In genomic region chr9:42550116-42550515, GRCm38 (mm10) we compare ENCODE assay signal across 8 mouse cellular contexts. TPM values are rescaled to one million over a fixed set of nuclear protein-coding genes. Genes with fewer than 3 reads are reported as not detected.
DNase-seq lines count a peak whose midpoint lies in the region; TF ChIP-seq lines count a peak whose summit lies in the region.

No protein-coding gene starts in this region.

- DNase-seq in CH12.LX (ENCODE audit: extremely low read depth): peak; percentile 26
- DNase-seq in adrenal gland, postnatal 25 days: peak; percentile 76
- DNase-seq in embryonic facial prominence, embryonic 10.5 days (ENCODE audit: low spot score): peak; percentile 88
- peak; percentile 10 to 17 for DNase-seq in heart, adult 9 months (ENCODE audit: low spot score in 2 of 2)
- DNase-seq in layer of hippocampus, adult 2 months (ENCODE audit: low spot score in 2 of 2): peak; percentile 73 to 94
- peak; percentile 69 to 82 for DNase-seq in lung, postnatal 4 days
- peak; percentile 73 for DNase-seq in right cerebral cortex, adult 18-20 months
- peak; percentile 69 for DNase-seq in urinary bladder, postnatal 14 days (ENCODE audit: low spot score)

- TF ChIP-seq EP300 in CH12.LX (IDR thresholded peaks at IDR 0.05; ENCODE audit: low read length): no peak

- TF ChIP-seq POLR2A in CH12.LX (IDR thresholded peaks at IDR 0.05; ENCODE audit: low read depth, low read length): no peak

- no peak overlapping the region for H3K4me3 ChIP-seq in CH12.LX (replicated peaks in 1 of 3; ENCODE audit: low read depth in 2 of 3, low read length in 2 of 3, poor library complexity in 1 of 3)
- H3K4me3 ChIP-seq in embryonic facial prominence, embryonic 10.5 days: no peak overlapping the region
- no peak overlapping the region for H3K4me3 ChIP-seq in layer of hippocampus, adult 2 months

- peaks cover 0 to 5% of the 10 kb centered on the region in 2 experiments; a peak in 3 of 4 replicates for H3K4me1 ChIP-seq in CH12.LX (ENCODE audit: control insufficient read depth in 1 of 2, insufficient read depth in 2 of 2)
- H3K4me1 ChIP-seq in embryonic facial prominence, embryonic 10.5 days: no peaks in the 10 kb centered on the region

- H3K4me2 ChIP-seq in CH12.LX (ENCODE audit: insufficient read depth, low read depth, poor library complexity, severe bottlenecking): peak overlapping the region; percentile 22; the same call in 1 of the 2 replicates

- H3K36me3 ChIP-seq in CH12.LX (replicated peaks in 1 of 2; ENCODE audit: control insufficient read depth in 1 of 2, insufficient read depth in 1 of 2, low read length in 1 of 2): no peaks in the 10 kb centered on the region
- H3K36me3 ChIP-seq in embryonic facial prominence, embryonic 10.5 days (replicated peaks): no peaks in the 10 kb centered on the region

- H3K9ac ChIP-seq in CH12.LX (ENCODE audit: insufficient read depth, low read depth): no peak overlapping the region

- in situ Hi-C loops in CH12.LX (cut with MboI; ENCODE audit: low pct_ligation_motif_present, low pct_unique_long_range_greater_than_20kb, low sequenced_read_pairs): loop anchor here (25.0 kb wide), 1 partner anchor 387 kb away; the partner anchor contains the start of gene Grik4

- dilution Hi-C loops in CH12.LX (cut with MboI; ENCODE audit: extremely low pct_ligation_motif_present, extremely low pct_unique_long_range_greater_than_20kb, low sequenced_read_pairs): no loop called here

- 19% methylated on average over 13 of the region's 13 CpGs for WGBS in embryonic facial prominence, embryonic 10.5 days

- no peak overlapping the region for H3K27ac ChIP-seq in CH12.LX (ENCODE audit: insufficient read depth, low read depth)
- H3K27ac ChIP-seq in embryonic facial prominence, embryonic 10.5 days (replicated peaks): no peak overlapping the region
- peak overlapping the region; percentile 67 for H3K27ac ChIP-seq in layer of hippocampus, adult 2 months

- TF ChIP-seq CTCF in CH12.LX (conservative IDR thresholded peaks at IDR 0.05 in 1 of 2, IDR thresholded peaks at IDR 0.05 in 1 of 2; ENCODE audit: low read depth in 2 of 2, low read length in 2 of 2): peak; percentile 40 to 80
- peak; percentile 99 for TF ChIP-seq CTCF in layer of hippocampus, adult 2 months (conservative IDR thresholded peaks at IDR 0.05)

- H3K27me3 ChIP-seq in CH12.LX (replicated peaks): peaks cover 57% of the 10 kb centered on the region
- H3K27me3 ChIP-seq in embryonic facial prominence, embryonic 10.5 days (replicated peaks; ENCODE audit: low read depth, poor library complexity, severe bottlenecking): peaks cover 11% of the 10 kb centered on the region

- H3K9me3 ChIP-seq in CH12.LX (replicated peaks; ENCODE audit: low read length): no peaks in the 10 kb centered on the region
- H3K9me3 ChIP-seq in embryonic facial prominence, embryonic 10.5 days: no peaks in the 10 kb centered on the region

- H3K79me2 ChIP-seq in CH12.LX (replicated peaks; ENCODE audit: control insufficient read depth, extremely low read depth, insufficient read depth, poor library complexity, severe bottlenecking): no peaks in the 10 kb centered on the region

- peak; percentile 62 for TF ChIP-seq RAD21 in CH12.LX (IDR thresholded peaks at IDR 0.05; ENCODE audit: low read depth, low read length)

TF ChIP-seq in CH12.LX, 34 proteins besides CTCF, POLR2A, EP300 and RAD21:
- no peak for TF ChIP-seq JUN (IDR thresholded peaks at IDR 0.05; ENCODE audit: insufficient read depth, low read depth, low read length)
- TF ChIP-seq NELFE (IDR thresholded peaks at IDR 0.05; ENCODE audit: low read depth, low read length): peak; percentile 11; the same call in 1 of the 2 replicates
- TF ChIP-seq TCF12 (IDR thresholded peaks at IDR 0.05; ENCODE audit: low read depth, low read length): no peak
- TF ChIP-seq ELF1 (IDR thresholded peaks at IDR 0.05; ENCODE audit: low read depth, low read length): peak; percentile 51; the same call in 1 of the 2 replicates
- TF ChIP-seq SMC3 (IDR thresholded peaks at IDR 0.05; ENCODE audit: low read depth, low read length): peak; percentile 74
- TF ChIP-seq MAZ (IDR thresholded peaks at IDR 0.05; ENCODE audit: low read depth, low read length): peak; percentile 85; the same call in 1 of the 2 replicates
TF ChIP-seq in CH12.LX: peak in this region for 4.

RNA-seq across cellular contexts. Expression of gene Tbcel, which starts 42.5 kb away (rescaled TPM):
- 5.2 and 5.3 TPM in 2 replicates for total RNA-seq in CH12.LX (2012; rRNA removed)
- total RNA-seq in CH12.LX (2014; rRNA removed): 5.9 and 6.0 TPM in 2 replicates
- 8.6 and 10.0 TPM in 2 replicates for polyA plus RNA-seq in CH12.LX (2012; ENCODE audit: insufficient read length, low read depth)
- total RNA-seq in adrenal gland, postnatal 25 days (2021): 58.0 and 90.5 TPM in 2 replicates
- polyA plus RNA-seq in embryonic facial prominence, embryonic 10.5 days (2016; fragmentation: Nextera tagmentation; extraction: Ambion mirVana): 3.0 and 3.5 TPM in 2 replicates
- 10 to 100 TPM; 57.9 to 61.0 TPM for total RNA-seq in layer of hippocampus, adult 2 months (2021)

Comparison
In these comparisons a context has a peak if more than half of its experiments do, and no peak if none do; other contexts are left out.
1. DNase-seq: peak in every context shown above with its lines; median percentile 88 in embryonic facial prominence, embryonic 10.5 days; 84 in layer of hippocampus, adult 2 months; 76 in adrenal gland, postnatal 25 days; 76 in lung, postnatal 4 days; 73 in right cerebral cortex, adult 18-20 months; 69 in urinary bladder, postnatal 14 days; 26 in CH12.LX; 14 in heart, adult 9 months.